Mouse (Mus musculus): ENCODE results near the gene Men1.
"Not testable (repeated sequence)": the region's sequence is repeated elsewhere in the genome, so short reads cannot be mapped to it uniquely, and the experiment has no call there.

Men1 gene

DNA sequence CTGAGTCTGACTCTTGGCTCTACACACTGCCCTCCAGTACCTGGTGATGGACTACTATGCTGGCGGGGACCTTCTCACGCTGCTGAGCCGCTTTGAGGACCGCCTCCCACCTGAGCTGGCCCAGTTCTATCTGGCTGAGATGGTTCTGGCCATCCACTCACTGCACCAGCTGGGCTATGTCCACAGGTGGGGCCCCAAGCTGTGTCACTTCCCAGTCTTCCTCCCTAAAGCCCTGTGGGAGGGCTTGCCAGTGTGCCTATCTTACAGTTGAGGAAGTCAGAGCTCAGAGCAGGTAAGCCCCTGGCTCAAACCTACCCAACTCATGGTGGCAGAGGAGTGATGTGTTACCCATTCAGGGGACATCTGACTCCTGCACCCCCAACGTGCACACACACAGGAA lies 24.6 kb upstream of the Men1 start:
- TF ChIP-seq CTCF (conservative IDR thresholded peaks at IDR 0.05; ENCODE audit: low read length) (no peak), NANOG (IDR thresholded peaks at IDR 0.05; ENCODE audit: borderline replicate concordance, low read length) (no peak), POU5F1 (IDR thresholded peaks at IDR 0.05; ENCODE audit: borderline replicate concordance, low read length) (no peak)
- H3K4me1 ChIP-seq (replicated peaks; ENCODE audit: low read depth, low read length): peaks cover 67% of the 10 kb centered on the region

DNA sequence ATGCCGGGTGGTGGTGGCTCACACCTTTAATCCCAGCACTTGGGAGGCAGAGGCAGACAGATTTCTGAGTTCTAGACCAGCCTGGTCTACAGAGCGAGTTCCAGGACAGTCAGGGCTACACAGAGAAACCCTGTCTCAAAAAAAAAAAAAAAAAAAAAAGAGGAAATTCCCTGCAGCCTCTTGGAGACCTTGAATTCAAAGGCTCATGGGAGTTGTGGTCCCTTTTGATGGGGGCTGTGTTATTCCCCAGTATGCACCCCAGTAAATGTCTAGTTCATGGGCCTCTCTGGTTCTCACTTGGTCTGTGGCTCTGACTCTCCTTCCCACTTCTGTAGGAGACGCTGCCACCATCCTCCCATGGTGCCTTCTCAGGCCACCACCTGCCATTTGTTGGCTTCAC lies 23.0 kb upstream of the Men1 start:
- peaks cover 75% of the 10 kb centered on the region for H3K4me1 ChIP-seq (replicated peaks; ENCODE audit: low read depth, low read length)
- H3K4me3 ChIP-seq (replicated peaks; ENCODE audit: low read length); H3K27me3 ChIP-seq (ENCODE audit: insufficient read depth, low read length); H3K9me3 ChIP-seq (ENCODE audit: low read length): not testable (repeated sequence)
- H3K36me3 ChIP-seq (ENCODE audit: insufficient read depth, low read length): peaks cover 94% of the 10 kb centered on the region

More for the DNA sequence above, 24.6 kb upstream of the Men1 start:
- no peak overlapping the region for H3K4me3 ChIP-seq (replicated peaks; ENCODE audit: low read length)
- no peaks in the 10 kb centered on the region for H3K9me3 ChIP-seq (ENCODE audit: low read length)
- H3K36me3 ChIP-seq (ENCODE audit: insufficient read depth, low read length): peaks cover 78% of the 10 kb centered on the region
- H3K27me3 ChIP-seq (ENCODE audit: insufficient read depth, low read length): no peaks in the 10 kb centered on the region

GRCm38 (mm10) chr19:6313796-6314195 lies 21.0 kb upstream of the Men1 start:
- Histone ChIP-seq H3K36me3 (ENCODE audit: insufficient read depth, low read length) (peaks cover 100% of the 10 kb centered on the region), H3K4me3 (replicated peaks; ENCODE audit: low read length) (no peak overlapping the region), H3K4me1 (replicated peaks; ENCODE audit: low read depth, low read length) (peaks cover 68% of the 10 kb centered on the region), H3K9me3 (ENCODE audit: low read length) (no peaks in the 10 kb centered on the region), H3K27me3 (ENCODE audit: insufficient read depth, low read length) (no peaks in the 10 kb centered on the region)
- TF ChIP-seq POU5F1 (IDR thresholded peaks at IDR 0.05; ENCODE audit: borderline replicate concordance, low read length): no peak
- TF ChIP-seq NANOG (IDR thresholded peaks at IDR 0.05; ENCODE audit: borderline replicate concordance, low read length): no peak
- no peak for TF ChIP-seq CTCF (conservative IDR thresholded peaks at IDR 0.05; ENCODE audit: low read length)

DNA sequence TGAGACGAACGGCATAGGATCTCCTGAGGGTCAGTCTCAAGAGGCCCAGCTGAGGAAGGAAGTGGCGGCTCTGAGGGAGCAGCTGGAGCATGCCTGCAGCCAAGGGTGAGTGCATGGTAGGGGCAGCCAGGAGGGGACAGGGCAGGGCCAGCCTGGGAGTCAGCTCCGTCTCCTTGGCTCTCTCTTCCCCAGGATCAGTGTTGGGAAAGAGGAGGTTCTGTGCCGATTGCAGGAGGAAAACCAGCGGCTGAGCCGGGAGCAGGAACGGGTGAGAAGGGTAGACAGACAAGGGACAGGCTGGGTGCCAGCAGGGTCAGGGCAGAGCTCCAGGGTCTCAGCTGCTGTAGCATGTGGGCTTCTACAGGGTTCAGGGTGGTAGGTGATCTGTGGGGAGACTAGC lies 20.3 kb upstream of the Men1 start:
- Histone ChIP-seq H3K9me3 (ENCODE audit: low read length) (no peaks in the 10 kb centered on the region), H3K27me3 (ENCODE audit: insufficient read depth, low read length) (no peaks in the 10 kb centered on the region), H3K36me3 (ENCODE audit: insufficient read depth, low read length) (peaks cover 100% of the 10 kb centered on the region), H3K4me1 (replicated peaks; ENCODE audit: low read depth, low read length) (peaks cover 62% of the 10 kb centered on the region), H3K4me3 (replicated peaks; ENCODE audit: low read length) (no peak overlapping the region)
- TF ChIP-seq CTCF (conservative IDR thresholded peaks at IDR 0.05; ENCODE audit: low read length) (no peak), NANOG (IDR thresholded peaks at IDR 0.05; ENCODE audit: borderline replicate concordance, low read length) (no peak), POU5F1 (IDR thresholded peaks at IDR 0.05; ENCODE audit: borderline replicate concordance, low read length) (no peak)

DNA sequence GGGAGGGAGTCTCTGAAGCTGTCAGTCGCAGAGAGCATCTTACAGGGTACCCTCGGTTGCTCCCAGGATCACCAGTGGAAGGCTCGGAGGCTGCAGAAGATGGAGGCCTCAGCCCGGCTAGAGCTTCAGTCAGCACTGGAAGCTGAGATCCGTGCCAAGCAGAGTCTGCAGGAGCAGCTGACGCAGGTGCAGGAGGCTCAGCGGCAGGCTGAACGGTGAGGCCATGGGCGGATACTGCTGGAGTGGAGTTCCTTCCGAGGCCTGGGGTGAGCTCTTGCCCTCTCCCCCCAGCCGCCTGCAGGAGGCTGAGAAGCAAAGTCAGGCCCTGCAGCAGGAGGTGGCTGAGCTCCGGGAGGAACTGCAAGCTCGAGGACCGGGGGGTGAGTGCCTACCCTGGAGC lies 19.2 kb upstream of the Men1 start:
- Histone ChIP-seq H3K4me3 (replicated peaks; ENCODE audit: low read length) (no peak overlapping the region), H3K27me3 (ENCODE audit: insufficient read depth, low read length) (no peaks in the 10 kb centered on the region), H3K36me3 (ENCODE audit: insufficient read depth, low read length) (peaks cover 100% of the 10 kb centered on the region), H3K4me1 (replicated peaks; ENCODE audit: low read depth, low read length) (peaks cover 70% of the 10 kb centered on the region), H3K9me3 (ENCODE audit: low read length) (no peaks in the 10 kb centered on the region)
- TF ChIP-seq POU5F1 (IDR thresholded peaks at IDR 0.05; ENCODE audit: borderline replicate concordance, low read length): no peak

DNA sequence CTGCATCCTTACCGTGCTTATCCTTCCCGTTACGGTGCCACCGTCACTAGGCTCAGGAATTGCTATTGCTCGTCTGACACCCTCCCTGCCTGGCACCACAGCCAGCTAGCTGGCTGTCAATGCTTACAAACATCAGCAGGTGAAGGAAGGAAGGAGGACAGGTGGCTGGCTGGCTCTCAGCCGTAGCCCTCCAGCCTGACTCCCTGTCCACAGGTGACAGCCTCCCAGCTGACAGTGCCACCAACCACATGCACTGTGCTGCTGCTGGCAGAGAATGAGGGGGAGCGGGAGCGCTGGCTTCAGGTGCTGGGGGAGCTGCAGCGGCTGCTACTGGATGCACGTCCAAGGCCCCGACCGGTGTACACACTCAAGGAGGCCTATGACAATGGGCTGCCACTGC lies 16.6 kb upstream of the Men1 start:
- Histone ChIP-seq H3K9me3 (ENCODE audit: low read length) (no peaks in the 10 kb centered on the region), H3K4me3 (replicated peaks; ENCODE audit: low read length) (no peak overlapping the region), H3K4me1 (replicated peaks; ENCODE audit: low read depth, low read length) (peaks cover 82% of the 10 kb centered on the region), H3K36me3 (ENCODE audit: insufficient read depth, low read length) (peaks cover 98% of the 10 kb centered on the region), H3K27me3 (ENCODE audit: insufficient read depth, low read length) (no peaks in the 10 kb centered on the region)
- TF ChIP-seq NANOG (IDR thresholded peaks at IDR 0.05; ENCODE audit: borderline replicate concordance, low read length): no peak
- no peak for TF ChIP-seq CTCF (conservative IDR thresholded peaks at IDR 0.05; ENCODE audit: low read length)
- no peak for TF ChIP-seq POU5F1 (IDR thresholded peaks at IDR 0.05; ENCODE audit: borderline replicate concordance, low read length)

- Histone ChIP-seq H3K36me3 (ENCODE audit: insufficient read depth, low read length) (peaks cover 98% of the 10 kb centered on the region), H3K27me3 (ENCODE audit: insufficient read depth, low read length) (no peaks in the 10 kb centered on the region), H3K4me3 (replicated peaks; ENCODE audit: low read length) (peak overlapping the region; percentile 62), H3K4me1 (replicated peaks; ENCODE audit: low read depth, low read length) (peaks cover 67% of the 10 kb centered on the region), H3K9me3 (ENCODE audit: low read length) (no peaks in the 10 kb centered on the region)
- TF ChIP-seq NANOG (IDR thresholded peaks at IDR 0.05; ENCODE audit: borderline replicate concordance, low read length): no peak
These were observed 13.4 kb upstream of the Men1 start for GRCm38 (mm10) chr19:6321358-6321757.

DNA sequence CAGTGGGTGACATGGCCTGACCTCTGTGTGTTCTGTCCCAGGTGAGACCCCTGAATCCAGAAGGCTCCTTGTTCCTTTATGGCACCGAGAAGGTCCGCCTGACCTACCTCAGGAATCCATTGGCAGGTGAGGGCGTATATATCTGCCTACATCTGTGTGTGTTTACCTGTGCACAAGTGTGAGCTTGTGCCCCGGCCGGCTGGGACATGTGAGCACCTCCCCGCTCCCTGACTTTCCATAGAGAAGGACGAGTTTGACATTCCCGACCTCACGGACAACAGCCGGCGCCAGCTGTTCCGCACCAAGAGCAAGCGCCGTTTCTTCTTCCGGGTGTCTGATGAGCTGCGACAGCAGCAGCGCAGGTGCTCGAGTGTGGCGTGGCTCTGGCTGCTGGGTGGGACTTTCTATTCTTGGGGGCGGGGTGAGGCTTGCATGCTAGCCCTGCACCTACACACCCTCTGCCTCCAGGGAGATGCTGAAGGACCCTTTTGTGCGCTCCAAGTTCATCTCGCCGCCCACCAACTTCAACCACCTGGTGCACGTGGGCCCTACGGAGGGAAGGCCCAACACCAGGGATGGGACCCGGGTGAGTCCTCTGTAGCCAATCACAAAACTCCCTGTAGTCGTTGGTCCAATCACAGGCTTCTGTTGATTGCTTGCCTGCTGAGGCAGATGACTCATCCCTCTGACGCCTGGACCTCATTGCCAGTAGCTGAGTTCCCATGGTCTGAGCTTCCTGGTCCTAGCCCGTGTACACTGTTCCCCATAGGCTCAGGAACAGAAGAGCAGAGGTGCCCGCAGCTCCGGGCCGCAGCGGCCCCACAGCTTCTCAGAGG lies 12.8 kb upstream of the Men1 start:
- no peaks in the 10 kb centered on the region for H3K9me3 ChIP-seq (ENCODE audit: low read length)
- peaks cover 96% of the 10 kb centered on the region for H3K36me3 ChIP-seq (ENCODE audit: insufficient read depth, low read length)
- no peak for TF ChIP-seq CTCF (conservative IDR thresholded peaks at IDR 0.05; ENCODE audit: low read length)
- TF ChIP-seq POU5F1 (IDR thresholded peaks at IDR 0.05; ENCODE audit: borderline replicate concordance, low read length): no peak
- peak; percentile 49; the same call in 1 of the 2 replicates for TF ChIP-seq NANOG (IDR thresholded peaks at IDR 0.05; ENCODE audit: borderline replicate concordance, low read length)

DNA sequence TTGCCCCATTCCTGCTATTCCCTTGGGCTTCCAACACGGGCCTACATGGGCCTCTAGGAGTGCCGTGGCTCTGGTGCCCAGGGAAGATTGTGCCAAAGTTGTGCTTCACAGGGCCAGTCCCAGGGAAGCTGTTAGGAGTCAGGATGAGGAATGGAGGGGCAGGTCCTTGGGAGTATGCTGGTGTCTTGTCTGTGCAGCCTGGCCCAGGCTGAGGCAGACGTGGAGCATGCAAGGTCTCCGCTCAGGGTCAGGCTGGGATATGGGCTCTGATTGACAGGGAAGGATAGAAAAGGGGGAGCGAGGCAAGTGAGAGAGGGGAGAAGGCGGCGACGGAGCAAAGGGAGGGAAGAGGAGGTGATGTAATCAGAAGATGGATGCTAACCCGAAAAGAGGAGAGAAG lies 10.0 kb upstream of the Men1 start:
- H3K4me3 ChIP-seq (replicated peaks; ENCODE audit: low read length): no peak overlapping the region
- no peak for TF ChIP-seq POU5F1 (IDR thresholded peaks at IDR 0.05; ENCODE audit: borderline replicate concordance, low read length)
- no peak for TF ChIP-seq NANOG (IDR thresholded peaks at IDR 0.05; ENCODE audit: borderline replicate concordance, low read length)
- TF ChIP-seq CTCF (conservative IDR thresholded peaks at IDR 0.05; ENCODE audit: low read length): no peak
- peaks cover 75% of the 10 kb centered on the region for H3K36me3 ChIP-seq (ENCODE audit: insufficient read depth, low read length)
- H3K27me3 ChIP-seq (ENCODE audit: insufficient read depth, low read length): no peaks in the 10 kb centered on the region
- no peaks in the 10 kb centered on the region for H3K9me3 ChIP-seq (ENCODE audit: low read length)
- peaks cover 46% of the 10 kb centered on the region for H3K4me1 ChIP-seq (replicated peaks; ENCODE audit: low read depth, low read length)

More for the DNA sequence above, 12.8 kb upstream of the Men1 start:
- Histone ChIP-seq H3K27me3 (ENCODE audit: insufficient read depth, low read length) (no peaks in the 10 kb centered on the region), H3K4me1 (replicated peaks; ENCODE audit: low read depth, low read length) (peaks cover 61% of the 10 kb centered on the region), H3K4me3 (replicated peaks; ENCODE audit: low read length) (peak overlapping the region; percentile 62)

All from E14TG2a.4 (cell line).